Mouse (Mus musculus) heart, adult 2 months (tissue): ENCODE measurements around the gene Hrh2. TPM values are rescaled to one million over a fixed set of nuclear protein-coding genes. Genes with fewer than 3 reads are reported as not detected.

ENCODE experiments used
- DNase-seq, 2 experiments: peaks; one replicate each; pipeline ENCODE4 v3.0.0; 2021
- H3K27ac ChIP-seq: fragments of 200-600 bp; 2 replicates; pipeline ENCODE4 v1.8.1; 2022
- H3K27me3 ChIP-seq: fragments of 200-500 bp; 2 replicates; pipeline ENCODE4 v1.6.1; 2012; ENCODE audit warnings: mild to moderate bottlenecking, low read length, inconsistent platforms, mixed read lengths; ENCODE audit not compliant: control insufficient read depth, insufficient read depth
- H3K36me3 ChIP-seq: fragments of 200-500 bp; 2 replicates; pipeline ENCODE4 v1.6.1; 2012; ENCODE audit warnings: low read length, inconsistent platforms; ENCODE audit not compliant: control insufficient read depth, insufficient read depth
- H3K4me1 ChIP-seq: fragments of 200-500 bp; 2 replicates; pipeline ENCODE4 v1.6.1; 2011; ENCODE audit warnings: low read length; ENCODE audit not compliant: control insufficient read depth, insufficient read depth
- H3K4me3 ChIP-seq: fragments of 200-600 bp; 2 replicates; pipeline ENCODE4 v1.8.1; 2022
- H3K79me2 ChIP-seq: fragments of 200-500 bp; replicated peaks from 2 replicates; pipeline ENCODE4 v1.6.1; 2012; ENCODE audit warnings: mild to moderate bottlenecking, inconsistent platforms, low read length, moderate library complexity, mixed read lengths; ENCODE audit not compliant: control insufficient read depth, insufficient read depth
- H3K9ac ChIP-seq: fragments of 200-500 bp; 2 replicates; pipeline ENCODE4 v1.6.1; 2012; ENCODE audit warnings: low read depth, mild to moderate bottlenecking, control low read depth, inconsistent platforms, low read length, mixed read lengths
- CTCF ChIP-seq: fragments of 200-600 bp; IDR thresholded peaks from 2 replicates; pipeline ENCODE4 v1.8.1; 2022; ENCODE audit warnings: antibody characterized with exemption, mild to moderate bottlenecking, moderate library complexity
- EP300 ChIP-seq: fragments of 200-500 bp; IDR thresholded peaks from 2 replicates; pipeline ENCODE4 v1.6.1; 2011; ENCODE audit warnings: low read depth, low read length, control low read depth; ENCODE audit not compliant: insufficient read depth
- POLR2A ChIP-seq: fragments of 200-500 bp; IDR thresholded peaks from 2 replicates; pipeline ENCODE4 v1.6.1; 2011; ENCODE audit warnings: mild to moderate bottlenecking, low read depth, low read length, control low read depth; ENCODE audit not compliant: insufficient read depth
- WGBS: fragments of 180-500 bp; shearing (Covaris S2); methylation state at CpG from one replicate; pipeline ENCODE4 v1.1.7; 2018; 5-methylcytosine and 5-hydroxymethylcytosine counted together
- intact Hi-C: fragments of 180-260 bp; cut with DNase I; formaldehyde crosslinking; loops from one replicate; pipeline ENCODE4 v1.15.1; 2025
- polyA plus RNA-seq: library from polyadenylated mRNA; depleted of rRNA; stranded (reverse); fragments of >200 nt; gene quantifications from 2 replicates; pipeline ENCODE4 v1.2.3, GENCODE M21; 2012
- total RNA-seq, 2 experiments: library from RNA; stranded (reverse); gene quantifications; 2 replicates each; pipeline ENCODE4 v1.2.3; 2021

The Hrh2 gene
- total and polyA plus RNA-seq, 3 experiments, result 0.23 to 0.68 (median 0.34) TPM

DNA sequence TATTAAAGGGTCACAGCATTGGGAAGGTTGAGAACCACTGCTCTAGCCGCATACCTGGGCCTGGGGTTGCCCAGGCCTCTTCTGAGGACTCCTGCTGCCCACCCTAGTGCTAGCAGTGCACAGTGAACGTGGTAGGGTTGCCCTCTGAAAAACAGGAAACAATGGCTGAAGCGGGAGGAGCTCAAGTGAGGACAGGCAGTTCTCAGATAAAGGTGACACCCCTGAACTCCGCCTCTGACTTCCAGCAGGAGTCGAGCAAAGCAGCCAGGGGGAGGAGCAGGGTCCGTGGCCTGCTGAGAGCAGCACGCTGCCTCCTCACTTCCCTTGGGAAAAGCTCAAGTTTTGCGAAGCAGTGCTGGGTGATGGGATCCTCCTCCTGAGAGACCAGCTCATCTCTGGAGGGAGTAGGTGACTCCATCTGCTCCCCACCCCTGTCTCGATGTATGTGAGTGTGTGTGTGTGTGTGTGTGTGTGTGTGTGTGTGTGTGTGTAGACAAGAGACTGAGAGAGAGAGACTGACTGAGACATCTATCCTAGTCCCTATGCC is 38.2 kb upstream of the Hrh2 start:
- intact Hi-C loops, result no loop called here
- H3K4me1 ChIP-seq, result peaks cover 6% of the 10 kb centered on the region
- no peak for TF ChIP-seq CTCF
- TF ChIP-seq EP300, result 0 out of 2 replicates have a peak, but pooled peaks have one; percentile 14
- WGBS, result 36% methylated on average over 9 of the region's 9 CpGs
- no peak overlapping the region for H3K27ac ChIP-seq
- no peak for DNase-seq
- no peaks in the 10 kb centered on the region for H3K36me3 ChIP-seq
- no peaks in the 10 kb centered on the region for H3K79me2 ChIP-seq
- no peak overlapping the region for H3K4me3 ChIP-seq
- H3K9ac ChIP-seq, result no peak overlapping the region
- H3K27me3 ChIP-seq, result no peaks in the 10 kb centered on the region

DNA sequence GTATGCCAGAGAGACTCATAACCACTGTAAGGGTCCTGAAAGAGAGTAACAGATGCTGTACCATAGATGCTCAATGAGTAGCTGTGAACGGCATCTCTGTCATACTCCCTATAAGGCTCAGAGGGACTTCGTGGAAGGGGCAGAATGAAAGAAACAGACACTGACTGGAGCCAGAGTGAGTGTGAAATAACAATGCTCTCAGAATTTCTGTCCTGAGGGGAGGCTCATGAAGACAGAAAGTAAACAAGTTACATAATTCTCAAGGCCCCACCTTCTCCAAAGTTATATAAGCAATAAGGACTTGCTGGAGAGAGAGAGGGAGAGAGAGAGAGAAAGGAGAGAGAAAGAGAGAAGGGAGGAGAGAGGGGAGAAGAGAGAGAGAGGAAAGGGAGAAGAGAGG is 36.1 kb upstream of the Hrh2 start:
- H3K79me2 ChIP-seq, result no peaks in the 10 kb centered on the region
- peaks cover 1% of the 10 kb centered on the region for H3K4me1 ChIP-seq
- no peak for TF ChIP-seq CTCF
- TF ChIP-seq POLR2A, result no peak
- TF ChIP-seq EP300, result no peak
- intact Hi-C loops, result no loop called here
- no peak overlapping the region for H3K9ac ChIP-seq
- 74% methylated on average over 2 of the region's 2 CpGs for WGBS
- DNase-seq, result no peak
- no peaks in the 10 kb centered on the region for H3K36me3 ChIP-seq
- H3K27me3 ChIP-seq, result no peaks in the 10 kb centered on the region
- H3K27ac ChIP-seq, result no peak overlapping the region
- H3K4me3 ChIP-seq, result no peak overlapping the region

DNA sequence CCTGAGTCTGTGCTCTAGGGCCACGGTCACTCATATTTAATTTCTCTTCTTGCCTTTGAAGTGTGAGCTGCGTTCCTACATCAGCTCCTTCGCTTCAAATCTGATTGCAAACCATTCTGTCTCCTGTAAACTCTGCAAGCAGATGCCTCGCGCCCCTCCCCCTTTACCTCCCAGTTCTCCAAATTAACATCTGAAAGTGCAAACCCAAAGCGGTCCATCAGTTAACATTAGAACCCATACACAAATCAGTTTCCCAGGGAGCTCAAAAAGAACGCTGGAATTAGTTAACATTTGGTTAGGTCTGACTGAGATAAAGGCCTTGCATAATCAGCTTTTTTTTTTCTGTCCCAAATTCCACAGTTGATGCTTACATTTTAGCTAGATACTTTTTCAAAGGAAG is 32.7 kb upstream of the Hrh2 start:
- Histone ChIP-seq H3K4me3 (no peak overlapping the region), H3K36me3 (no peaks in the 10 kb centered on the region), H3K27ac (no peak overlapping the region), H3K4me1 (peaks cover 2% of the 10 kb centered on the region), H3K79me2 (no peaks in the 10 kb centered on the region), H3K27me3 (no peaks in the 10 kb centered on the region), H3K9ac (no peak overlapping the region)
- TF ChIP-seq CTCF (no peak), EP300 (no peak)
- WGBS, result 52% methylated on average over 7 of the region's 7 CpGs
- intact Hi-C loops, result no loop called here
- DNase-seq, result no peak

DNA sequence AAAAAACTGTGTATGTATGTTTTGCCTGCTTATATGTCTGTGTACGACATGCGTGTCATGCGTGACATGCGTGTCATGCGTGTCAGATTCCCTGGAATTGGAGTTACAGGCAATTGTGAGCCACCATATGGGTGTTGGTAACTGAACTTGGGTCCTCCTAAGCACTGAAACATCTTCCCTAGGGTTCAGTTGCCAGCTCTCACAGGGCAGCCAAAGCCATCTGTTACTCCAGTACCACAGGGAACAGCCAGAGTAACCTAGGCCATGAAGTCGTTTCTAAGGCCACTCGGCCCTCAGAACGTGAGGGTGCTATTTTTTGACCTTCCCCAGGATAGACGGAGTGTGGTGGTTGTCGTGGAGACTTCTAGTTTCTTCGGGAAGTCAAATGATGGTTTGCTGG is 32.2 kb upstream of the Hrh2 start:
- Histone ChIP-seq H3K79me2 (no peaks in the 10 kb centered on the region), H3K4me3 (no peak overlapping the region), H3K36me3 (no peaks in the 10 kb centered on the region), H3K9ac (no peak overlapping the region), H3K27ac (no peak overlapping the region), H3K27me3 (no peaks in the 10 kb centered on the region), H3K4me1 (peaks cover 2% of the 10 kb centered on the region)
- DNase-seq, result no peak
- TF ChIP-seq POLR2A (no peak), CTCF (no peak), EP300 (no peak)
- intact Hi-C loops, result no loop called here
- WGBS, result 79% methylated on average over 11 of the region's 11 CpGs

DNA sequence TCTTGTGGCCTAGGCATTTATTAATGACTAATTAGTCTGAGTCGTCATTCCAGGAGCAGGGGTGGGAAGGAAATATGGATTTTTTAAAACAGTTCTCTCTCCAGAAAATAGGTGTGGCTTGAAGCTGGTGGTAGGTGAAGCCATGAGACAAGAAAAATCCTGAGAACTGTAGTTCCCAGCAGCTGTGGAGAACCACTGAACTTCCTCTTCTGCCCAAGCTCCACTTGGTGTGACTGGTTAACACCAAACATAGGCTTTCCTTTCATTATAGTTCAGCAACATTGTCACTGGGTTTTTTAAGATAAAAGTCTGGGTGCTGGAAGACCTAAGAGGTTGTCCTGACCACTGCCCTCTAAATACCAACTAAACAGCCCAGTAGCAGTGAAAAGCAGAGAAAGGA is 31.4 kb upstream of the Hrh2 start:
- Histone ChIP-seq H3K4me1 (peaks cover 2% of the 10 kb centered on the region), H3K79me2 (no peaks in the 10 kb centered on the region), H3K4me3 (no peak overlapping the region), H3K36me3 (no peaks in the 10 kb centered on the region), H3K27ac (no peak overlapping the region), H3K9ac (no peak overlapping the region), H3K27me3 (no peaks in the 10 kb centered on the region)
- intact Hi-C loops, result no loop called here
- TF ChIP-seq CTCF (no peak), POLR2A (no peak), EP300 (no peak)
- WGBS, result 44% methylated on average over 1 of the region's 1 CpGs
- no peak for DNase-seq

DNA sequence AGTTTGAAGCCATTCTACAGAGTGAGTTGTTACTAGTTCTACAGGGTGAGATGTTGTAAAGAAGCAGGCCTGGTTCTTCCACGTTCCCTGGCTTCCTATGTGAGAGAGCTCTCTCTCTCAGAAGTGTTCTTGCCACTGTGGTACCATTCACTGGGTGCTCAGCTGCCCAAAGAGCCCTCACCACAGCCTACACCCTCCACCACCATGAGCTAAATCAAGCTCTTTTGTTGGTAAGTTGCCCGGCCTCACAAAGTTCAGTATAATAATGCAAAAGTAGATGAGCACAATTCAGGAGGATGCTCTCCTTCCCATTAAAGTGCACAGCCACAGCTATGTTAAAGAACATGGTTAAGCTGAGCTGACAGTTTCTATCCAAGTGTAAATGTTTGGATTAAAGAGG is 30.4 kb upstream of the Hrh2 start:
- Histone ChIP-seq H3K36me3 (no peaks in the 10 kb centered on the region), H3K27ac (no peak overlapping the region), H3K79me2 (no peaks in the 10 kb centered on the region), H3K4me3 (no peak overlapping the region), H3K9ac (no peak overlapping the region), H3K27me3 (no peaks in the 10 kb centered on the region), H3K4me1 (peaks cover 2% of the 10 kb centered on the region)
- DNase-seq, result no peak
- intact Hi-C loops, result no loop called here
- WGBS, result 91% methylated on average over 2 of the region's 2 CpGs
- TF ChIP-seq CTCF, result no peak
- no peak for TF ChIP-seq EP300
- no peak for TF ChIP-seq POLR2A
